8 mouse cellular contexts compared by ENCODE assay signal in genomic region chr2:120730639-120731166, GRCm38 (mm10).
A peak's percentile ranks its signal among the peaks of the same experiment; 100 is the strongest.
DNase-seq lines count a peak whose midpoint lies in the region; ATAC-seq and TF ChIP-seq lines count a peak whose summit lies in the region.

No protein-coding gene starts in this region.

- H3K4me2 ChIP-seq in forebrain, embryonic 13.5 days = peak overlapping the region; percentile 99
- H3K4me2 ChIP-seq in limb, embryonic 13.5 days (replicated peaks) = peak overlapping the region; percentile 95
- H3K4me2 ChIP-seq in midbrain, postnatal 0 days (ENCODE audit: low read depth, low read length, poor library complexity, severe bottlenecking) = peak overlapping the region; percentile 71

- no peaks in the 10 kb centered on the region for H3K27me3 ChIP-seq in cerebellum, adult 2 months (ENCODE audit: control insufficient read depth, insufficient read depth, low read length)
- no peaks in the 10 kb centered on the region for H3K27me3 ChIP-seq in testis, adult 2 months (ENCODE audit: control insufficient read depth, insufficient read depth, low read length)
- no peaks in the 10 kb centered on the region for H3K27me3 ChIP-seq in forebrain, embryonic 13.5 days
- no peaks in the 10 kb centered on the region for H3K27me3 ChIP-seq in limb, embryonic 13.5 days
- H3K27me3 ChIP-seq in midbrain, postnatal 0 days (ENCODE audit: insufficient read depth, low read length) = no peaks in the 10 kb centered on the region

- no peak for TF ChIP-seq POLR2A in cerebellum, adult 2 months (IDR thresholded peaks at IDR 0.05; ENCODE audit: borderline replicate concordance, insufficient read depth, low read length)
- TF ChIP-seq POLR2A in testis, adult 2 months (IDR thresholded peaks at IDR 0.05; ENCODE audit: control insufficient read depth, low read depth, low read length) = no peak

- peak overlapping the region; percentile 72 for H3K4me3 ChIP-seq in cerebellum, adult 2 months (replicated peaks; ENCODE audit: insufficient read depth, low read depth, low read length)
- H3K4me3 ChIP-seq in testis, adult 2 months (ENCODE audit: control insufficient read depth, low read depth, low read length) = peak overlapping the region; percentile 91
- peak overlapping the region; percentile 61 for H3K4me3 ChIP-seq in forebrain, embryonic 13.5 days
- H3K4me3 ChIP-seq in limb, embryonic 13.5 days = peak overlapping the region; percentile 97
- peak overlapping the region; percentile 96 for H3K4me3 ChIP-seq in midbrain, postnatal 0 days (ENCODE audit: low read depth, low read length)

- under 1% methylated on average over 50 of the region's 50 CpGs for WGBS in cerebellum, adult 2 months
- WGBS in forebrain, embryonic 13.5 days = under 1% methylated on average over 26 of the region's 50 CpGs
- under 1% methylated on average over 48 of the region's 50 CpGs for WGBS in limb, embryonic 13.5 days
- under 1% methylated on average over 47 of the region's 50 CpGs for WGBS in midbrain, postnatal 0 days

- TF ChIP-seq CTCF in cerebellum, adult 2 months (IDR thresholded peaks at IDR 0.05; ENCODE audit: borderline replicate concordance, insufficient read depth, low read depth, low read length) = no peak
- TF ChIP-seq CTCF in testis, adult 2 months (IDR thresholded peaks at IDR 0.05; ENCODE audit: control insufficient read depth, insufficient read depth, insufficient replicate concordance, low read depth, low read length) = no peak
- no peak for TF ChIP-seq CTCF in midbrain, postnatal 0 days (IDR thresholded peaks at IDR 0.05)

- DNase-seq in cerebellum, adult 2 months = peak; percentile 47 to 64
- no peak for DNase-seq in cerebellum, postnatal 25 days
- no peak for DNase-seq in testis, postnatal 14 days (ENCODE audit: low spot score)
- peak; percentile 17 for DNase-seq in midbrain, postnatal 0 days (ENCODE audit: low spot score)

- peak overlapping the region; percentile 23; the same call in 1 of the 2 replicates for H3K27ac ChIP-seq in cerebellum, adult 2 months (ENCODE audit: insufficient read depth, low read length)
- H3K27ac ChIP-seq in testis, adult 2 months (ENCODE audit: control insufficient read depth, insufficient read depth, low read depth, low read length) = peak overlapping the region; percentile 93
- H3K27ac ChIP-seq in forebrain, embryonic 13.5 days = peak overlapping the region; percentile 87
- peak overlapping the region; percentile 92 for H3K27ac ChIP-seq in limb, embryonic 13.5 days
- peak overlapping the region; percentile 82 for H3K27ac ChIP-seq in midbrain, postnatal 0 days (ENCODE audit: low read depth, low read length)

- no peak for ATAC-seq in forebrain, embryonic 13.5 days
- ATAC-seq in limb, embryonic 13.5 days (ENCODE audit: low FRiP score, low read depth) = peak; percentile 12
- peak; percentile 6; the same call in 1 of the 2 replicates for ATAC-seq in midbrain, postnatal 0 days (ENCODE audit: low FRiP score)
- no peak for ATAC-seq in megakaryocyte-erythroid progenitor cell, adult 5-6 weeks (replicated peaks; ENCODE audit: low FRiP score, low TSS enrichment, poor library complexity, severe bottlenecking)

- no peaks in the 10 kb centered on the region for H3K9me3 ChIP-seq in forebrain, embryonic 13.5 days (replicated peaks)
- no peaks in the 10 kb centered on the region for H3K9me3 ChIP-seq in limb, embryonic 13.5 days
- no peaks in the 10 kb centered on the region for H3K9me3 ChIP-seq in midbrain, postnatal 0 days (ENCODE audit: low read length)

- peaks cover 3% of the 10 kb centered on the region; the same call in 1 of the 2 replicates for H3K4me1 ChIP-seq in cerebellum, adult 2 months (ENCODE audit: control insufficient read depth, insufficient read depth, low read length)
- H3K4me1 ChIP-seq in testis, adult 2 months (ENCODE audit: control insufficient read depth, insufficient read depth, low read length) = peaks cover 10% of the 10 kb centered on the region
- H3K4me1 ChIP-seq in forebrain, embryonic 13.5 days = peaks cover 28% of the 10 kb centered on the region
- peaks cover 25% of the 10 kb centered on the region for H3K4me1 ChIP-seq in limb, embryonic 13.5 days
- H3K4me1 ChIP-seq in midbrain, postnatal 0 days (ENCODE audit: insufficient read depth, low read length) = peaks cover 12% of the 10 kb centered on the region; the same call in 1 of the 2 replicates

- H3K9ac ChIP-seq in forebrain, embryonic 13.5 days = peak overlapping the region; percentile 90
- peak overlapping the region; percentile 94 for H3K9ac ChIP-seq in limb, embryonic 13.5 days
- peak overlapping the region; percentile 89 for H3K9ac ChIP-seq in midbrain, postnatal 0 days (replicated peaks; ENCODE audit: low read length, poor library complexity, severe bottlenecking)

- no peaks in the 10 kb centered on the region; the same call in none of the 2 replicates for H3K36me3 ChIP-seq in testis, adult 2 months (ENCODE audit: control insufficient read depth, insufficient read depth, low read length)
- H3K36me3 ChIP-seq in forebrain, embryonic 13.5 days (ENCODE audit: poor library complexity, severe bottlenecking) = peaks cover 31% of the 10 kb centered on the region
- H3K36me3 ChIP-seq in limb, embryonic 13.5 days = peaks cover 30% of the 10 kb centered on the region
- peaks cover 22% of the 10 kb centered on the region for H3K36me3 ChIP-seq in midbrain, postnatal 0 days (ENCODE audit: insufficient read depth, low read length)

Comparison
In these comparisons a context has a peak if more than half of its experiments do, and no peak if none do; other contexts are left out.
1. DNase-seq: peak in cerebellum, adult 2 months (2 of 2) and midbrain, postnatal 0 days (single experiment); none in cerebellum, postnatal 25 days (0 of 2) and testis, postnatal 14 days (single experiment).
2. H3K27ac ChIP-seq: peak in every context shown above with its lines; median percentile 93 in testis, adult 2 months; 92 in limb, embryonic 13.5 days; 87 in forebrain, embryonic 13.5 days; 82 in midbrain, postnatal 0 days; 23 in cerebellum, adult 2 months.
3. ATAC-seq: peak in limb, embryonic 13.5 days (single experiment) and midbrain, postnatal 0 days (single experiment); none in forebrain, embryonic 13.5 days (single experiment) and megakaryocyte-erythroid progenitor cell, adult 5-6 weeks (single experiment).
4. Peak in every context shown above with its lines, with median percentiles within 50 percentile points of each other: H3K4me3 ChIP-seq, H3K4me2 ChIP-seq and H3K9ac ChIP-seq.